Mouse (Mus musculus): ENCODE measurements around the gene Ash1l. TPM values are rescaled to one million over a fixed set of nuclear protein-coding genes. Genes with fewer than 3 reads are reported as not detected.

Gene Ash1l
- 2.0 and 3.8 TPM in 2 replicates for polyA plus RNA-seq (2012; ENCODE audit: low replicate concordance)

DNA sequence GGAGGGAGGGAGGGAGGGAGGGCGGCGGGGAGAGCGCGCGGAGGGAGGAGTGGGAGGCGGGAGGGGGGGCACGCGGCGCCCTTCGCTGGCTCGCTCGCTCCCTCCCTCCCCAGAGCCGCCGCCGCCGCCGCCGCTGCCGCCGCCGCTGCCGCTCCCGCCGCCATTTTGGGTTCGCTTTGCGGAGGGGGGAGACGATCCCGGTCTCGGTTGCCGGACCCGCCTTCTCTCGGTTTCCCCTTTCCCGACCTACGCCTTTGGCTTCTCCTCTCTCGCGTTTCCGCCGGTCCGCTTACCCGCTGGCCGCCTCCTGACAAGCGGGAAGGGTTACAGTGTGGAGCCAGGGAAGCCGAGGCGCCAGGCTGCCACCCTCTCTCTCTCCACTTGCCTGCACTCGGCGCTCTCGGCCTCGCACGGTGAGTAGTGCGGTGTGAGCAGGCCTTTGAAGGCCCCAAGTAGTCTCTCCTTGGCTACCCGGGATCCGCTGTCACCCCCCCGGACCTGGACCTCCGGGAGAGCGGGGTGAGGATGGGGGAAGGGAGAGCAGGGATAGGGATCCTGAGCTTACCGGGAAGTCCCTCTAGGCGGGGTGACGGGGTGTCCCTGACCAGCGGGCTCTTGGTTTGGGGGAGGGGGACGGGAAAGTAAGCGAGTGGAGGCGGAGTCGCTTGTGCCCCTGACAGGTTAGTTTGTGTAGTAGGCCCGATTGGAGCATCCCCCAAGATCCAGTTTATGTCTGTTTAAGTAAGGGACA is at the start of gene Ash1l, which contains the start of gene Dap3:
Gene Ash1l (plus strand): TSS at position 47 of the 751 bp plus-strand sequence.
Gene Dap3 (minus strand): TSS at position 606 of the 751 bp plus-strand sequence.

DNA sequence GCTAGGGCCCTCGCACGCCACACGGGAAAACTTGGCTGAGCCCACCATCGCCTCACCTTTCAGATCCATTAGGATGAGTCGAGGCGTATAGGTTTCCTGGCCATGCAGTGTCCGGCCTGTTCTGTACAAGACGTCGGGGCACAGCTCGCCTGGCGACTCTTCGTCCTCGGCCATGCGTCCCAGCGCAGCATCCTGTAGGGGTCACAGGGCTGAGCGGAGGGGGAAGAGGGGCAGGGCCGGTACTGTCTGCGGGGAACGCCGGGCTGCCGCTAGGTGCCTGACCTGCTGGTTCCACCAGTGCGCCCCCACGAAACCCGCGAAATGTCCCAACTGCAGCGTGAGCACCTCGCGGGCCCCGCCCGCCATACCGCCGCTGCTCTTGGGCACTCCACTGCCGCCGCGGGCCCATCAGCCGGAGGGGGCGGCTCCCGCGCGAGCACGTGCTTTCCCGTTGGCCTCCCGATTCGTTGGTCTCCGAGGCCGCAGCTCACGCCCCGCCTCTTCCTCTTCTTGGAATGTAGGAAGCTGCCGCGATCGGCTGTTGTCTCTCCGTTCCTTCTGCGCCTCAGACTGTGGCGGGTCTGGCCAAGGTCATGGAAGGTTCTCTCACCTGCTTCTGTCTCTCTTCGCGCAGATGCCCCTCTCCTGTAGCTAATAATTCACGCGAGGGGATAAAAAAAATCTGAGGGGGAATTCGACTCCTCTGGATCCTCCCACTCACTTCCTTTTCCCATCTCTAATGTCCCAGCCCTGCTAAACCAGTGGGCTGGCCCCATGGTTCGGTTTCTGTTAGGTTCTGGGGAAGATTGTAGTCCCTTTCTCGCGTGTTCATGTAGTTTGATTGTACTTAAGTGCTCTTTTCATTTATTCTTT is 36.7 kb upstream of the Ash1l start, which contains the start of gene Msto1:
Gene Msto1 (minus strand): TSS at position 489 of the 873 bp plus-strand sequence.

DNA sequence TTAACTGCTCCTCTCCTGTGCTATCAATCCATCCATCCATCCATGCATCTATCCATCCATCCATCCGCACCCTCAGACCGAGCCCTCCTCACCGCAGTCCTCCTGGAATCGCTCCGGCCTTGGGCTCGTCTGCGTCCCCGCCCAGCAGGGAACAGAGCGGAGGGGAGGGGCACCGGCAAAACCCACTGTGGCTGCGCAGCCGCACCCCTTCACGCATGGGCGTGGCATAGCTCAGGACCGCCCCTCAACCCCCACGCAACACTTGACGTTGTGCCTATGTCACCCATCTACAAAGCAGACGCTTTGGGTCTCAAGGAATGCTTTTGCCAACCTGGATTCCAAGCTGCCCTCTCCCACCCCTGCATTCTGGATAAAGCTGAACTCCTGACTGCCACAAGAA is 142.8 kb downstream of the Ash1l start, which contains the start of gene Rusc1:
Gene Rusc1 (minus strand): TSS at position 137 of the 400 bp plus-strand sequence.

DNA sequence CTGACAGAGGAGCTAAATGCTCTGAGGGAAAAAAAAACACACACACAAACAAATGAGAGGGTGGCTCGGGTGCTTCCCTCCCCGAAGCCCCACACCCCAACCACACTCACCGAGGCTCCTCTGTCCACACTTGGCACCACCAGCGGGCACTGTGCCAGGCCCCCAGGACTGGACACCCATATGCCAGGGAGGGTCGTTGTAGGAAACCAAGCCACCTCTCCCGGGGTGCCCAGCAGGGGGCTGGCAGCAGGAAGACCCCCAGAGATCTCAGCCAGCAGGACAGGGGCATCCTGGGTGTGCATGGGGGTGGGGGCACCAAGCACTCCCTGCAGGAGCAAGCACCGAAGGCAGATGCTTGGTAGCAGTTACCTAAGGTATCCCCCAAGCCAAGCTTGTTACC is 150.4 kb downstream of the Ash1l start, which contains the start of gene Gm43738:
Gene Gm43738 (minus strand): TSS at position 289 of the 400 bp plus-strand sequence.

DNA sequence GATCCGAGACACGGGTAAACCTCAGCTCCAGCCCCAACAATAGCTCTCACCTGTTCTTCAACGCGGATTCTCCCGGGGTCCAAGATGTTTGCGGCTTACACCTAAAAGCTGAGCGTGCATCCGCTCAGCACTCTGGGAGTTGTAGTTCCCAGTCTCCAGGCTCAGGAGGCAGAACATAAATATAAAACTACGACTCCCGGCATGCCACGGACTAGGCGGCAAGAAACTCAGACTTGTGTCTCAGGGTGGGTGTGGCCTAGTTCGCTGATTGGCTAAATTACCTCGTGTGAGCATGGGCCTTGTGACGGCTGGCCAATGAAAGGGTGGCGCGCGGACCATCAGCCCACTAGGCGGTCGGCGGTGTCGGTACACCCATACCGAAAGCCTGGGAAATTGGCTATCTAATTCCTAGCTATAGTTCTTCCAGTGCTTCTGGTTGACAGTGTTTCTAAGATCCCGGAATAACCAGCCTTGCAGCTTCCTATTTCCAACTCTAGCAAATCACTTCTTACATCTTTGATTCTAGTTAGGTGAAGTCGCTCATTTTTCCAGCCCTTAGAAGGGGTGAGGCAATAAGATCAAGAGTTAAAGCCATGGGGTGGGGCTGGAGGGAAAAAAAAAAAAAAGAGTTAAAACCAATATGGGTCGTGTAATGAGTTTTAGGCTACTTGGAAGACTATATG is 151.5 kb downstream of the Ash1l start, which contains the start of gene Fdps:
Gene Fdps (minus strand): TSS at position 148 of the 683 bp plus-strand sequence.

Other genes with a start within 250 kb of the Ash1l start
- gene Rit1, start 233.8 kb upstream of the Ash1l start, polyA plus RNA-seq (2012; ENCODE audit: low replicate concordance), result 13.0 and 21.9 TPM in 2 replicates
- gene Syt11, start 175.5 kb upstream of the Ash1l start, polyA plus RNA-seq (2012; ENCODE audit: low replicate concordance), result 0.85 and 1.5 TPM in 2 replicates
- gene Gon4l, start 115.4 kb upstream of the Ash1l start, polyA plus RNA-seq (2012; ENCODE audit: low replicate concordance), result 5.8 and 12.9 TPM in 2 replicates
- gene Msto1, start 36.6 kb upstream of the Ash1l start, polyA plus RNA-seq (2012; ENCODE audit: low replicate concordance), result 9.5 and 15.9 TPM in 2 replicates
- 22.3 and 106 TPM in 2 replicates for gene Dap3, start 559 bp downstream of the Ash1l start, polyA plus RNA-seq (2012; ENCODE audit: low replicate concordance)
- gene Rusc1, start 142.7 kb downstream of the Ash1l start, polyA plus RNA-seq (2012; ENCODE audit: low replicate concordance), result 12.2 and 18.4 TPM in 2 replicates
- gene Gm43738, start 150.5 kb downstream of the Ash1l start, polyA plus RNA-seq (2012; ENCODE audit: low replicate concordance), result 1.5 and 5.4 TPM in 2 replicates
- gene Fdps, start 151.3 kb downstream of the Ash1l start, polyA plus RNA-seq (2012; ENCODE audit: low replicate concordance), result 2.5 and 4.7 TPM in 2 replicates
- 289 and 608 TPM in 2 replicates for gene Pklr, start 185.5 kb downstream of the Ash1l start, polyA plus RNA-seq (2012; ENCODE audit: low replicate concordance)
- gene Hcn3, start 209.6 kb downstream of the Ash1l start, polyA plus RNA-seq (2012; ENCODE audit: low replicate concordance), result 0.42 and 0.53 TPM in 2 replicates
- gene Clk2, start 214.2 kb downstream of the Ash1l start, polyA plus RNA-seq (2012; ENCODE audit: low replicate concordance), result 23.7 and 40.4 TPM in 2 replicates
- 198 and 209 TPM in 2 replicates for gene Scamp3, start 226.9 kb downstream of the Ash1l start, polyA plus RNA-seq (2012; ENCODE audit: low replicate concordance)
- 55.0 and 89.5 TPM in 2 replicates for gene Fam189b, start 232.5 kb downstream of the Ash1l start, polyA plus RNA-seq (2012; ENCODE audit: low replicate concordance)